Mouse (Mus musculus) testis, adult 2 months (tissue): ENCODE measurements around the gene BC051665.

ENCODE experiments used
- CTCF ChIP-seq: fragments of 200-500 bp; IDR thresholded peaks from 2 replicates; pipeline ENCODE4 v1.5.1; 2012; ENCODE audit warnings: low read depth, mild to moderate bottlenecking, inconsistent platforms, low read length, moderate library complexity; ENCODE audit not compliant: control insufficient read depth, insufficient read depth, insufficient replicate concordance
- POLR2A ChIP-seq: fragments of 200-500 bp; IDR thresholded peaks from 2 replicates; pipeline ENCODE4 v1.6.1; 2012; ENCODE audit warnings: low read depth, mild to moderate bottlenecking, inconsistent platforms, low read length, moderate library complexity; ENCODE audit not compliant: control insufficient read depth

- TF ChIP-seq POLR2A (no peak), CTCF (no peak)
Observed at GRCm38 (mm10) chr13:60755251-60755650, 30.9 kb downstream of the BC051665 start.
